ENCODE assay signal across 20 mouse cellular contexts in the genomic region with DNA sequence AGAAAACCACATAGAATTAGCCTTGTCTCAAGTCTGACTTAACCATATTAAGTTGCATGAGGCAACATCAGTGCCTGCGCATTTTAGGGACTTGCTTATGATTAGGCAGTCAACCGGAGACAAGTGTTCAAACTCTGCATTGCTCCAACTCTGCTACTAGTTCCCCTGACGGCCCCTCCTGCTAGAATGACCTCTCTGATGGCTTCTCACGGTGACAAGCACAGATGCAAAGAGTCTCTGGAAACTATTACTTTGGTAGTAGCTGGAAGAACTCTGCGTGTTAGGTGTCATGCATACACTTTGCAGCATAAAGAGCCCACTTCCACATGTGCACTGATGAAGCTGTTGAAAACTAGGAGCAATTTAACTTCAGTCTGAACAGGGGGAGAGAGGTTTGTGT.
A peak's percentile ranks its signal among the peaks of the same experiment; 100 is the strongest.
DNase-seq lines count a peak whose midpoint lies in the region; ATAC-seq lines count a peak whose summit lies in the region.
"Had no signal": no experiment of that assay in that cellular context is flagged by ENCODE, and none has a peak within 500 bp of the region (broad histone marks: within the 10 kb centered on the region; RNA-seq: fewer than 3 reads in every experiment).

No protein-coding gene starts in this region.

- H3K27ac ChIP-seq in embryonic facial prominence, embryonic 13.5 days: peak overlapping the region; percentile 33; the same call in 1 of the 2 replicates
- H3K27ac ChIP-seq: embryonic facial prominence, embryonic 12.5 days; forebrain, embryonic 13.5 days; gastrocnemius, adult 2 months; hindbrain, embryonic 12.5 days had no signal

- no peaks in the 10 kb centered on the region for H3K27me3 ChIP-seq in embryonic facial prominence, embryonic 13.5 days
- H3K27me3 ChIP-seq: CH12.LX; embryonic facial prominence, embryonic 12.5 days; forebrain, embryonic 13.5 days; heart, embryonic 12.5 days; hindbrain, embryonic 12.5 days; Patski had no signal

- no peak overlapping the region for H3K9ac ChIP-seq in embryonic facial prominence, embryonic 13.5 days
- H3K9ac ChIP-seq: embryonic facial prominence, embryonic 12.5 days; forebrain, embryonic 13.5 days; heart, embryonic 12.5 days; hindbrain, embryonic 12.5 days had no signal

- H3K9me3 ChIP-seq in embryonic facial prominence, embryonic 13.5 days: no peaks in the 10 kb centered on the region
- H3K9me3 ChIP-seq: embryonic facial prominence, embryonic 12.5 days; forebrain, embryonic 13.5 days; heart, embryonic 12.5 days; hindbrain, embryonic 12.5 days had no signal

- H3K4me3 ChIP-seq in embryonic facial prominence, embryonic 13.5 days: no peak overlapping the region
- H3K4me3 ChIP-seq: embryonic facial prominence, embryonic 12.5 days; forebrain, embryonic 13.5 days; gastrocnemius, adult 2 months; heart, embryonic 12.5 days; hindbrain, embryonic 12.5 days had no signal

- H3K4me1 ChIP-seq in embryonic facial prominence, embryonic 13.5 days: peaks cover 5% of the 10 kb centered on the region; the same call in 1 of the 2 replicates
- H3K4me1 ChIP-seq: forebrain, embryonic 13.5 days; heart, embryonic 12.5 days; hindbrain, embryonic 12.5 days had no signal

- H3K4me2 ChIP-seq in embryonic facial prominence, embryonic 13.5 days: no peak overlapping the region
- H3K4me2 ChIP-seq: embryonic facial prominence, embryonic 12.5 days; forebrain, embryonic 13.5 days; heart, embryonic 12.5 days; hindbrain, embryonic 12.5 days had no signal

- no peak for ATAC-seq in embryonic facial prominence, embryonic 13.5 days (ENCODE audit: insufficient number of reproducible peaks, insufficient read depth, low FRiP score, low TSS enrichment, low read depth)
- ATAC-seq: activated CD4-positive, CD25-positive, alpha-beta regulatory T cell, adult 4 months; forebrain, embryonic 13.5 days; hindbrain, embryonic 16.5 days; inflammation-experienced regulatory T-cells, adult 6 months; Patski had no signal

- 18% methylated on average over 5 of the region's 5 CpGs for WGBS in embryonic facial prominence, embryonic 13.5 days

- DNase-seq in embryo, embryonic 10 days (ENCODE audit: low spot score): peak; percentile 36
- DNase-seq in embryo, embryonic 11 days: peak; percentile 35
- peak; percentile 6 for DNase-seq in retina, postnatal 1 day
- no peak for DNase-seq in testis, postnatal 14 days (ENCODE audit: low spot score)
- DNase-seq in right cerebral cortex, postnatal 36 days (ENCODE audit: low spot score in 2 of 2): no peak
- DNase-seq: adrenal gland, postnatal 25 days; cerebellum, adult 18-20 months; cerebellum, adult 9-11 months; gastrocnemius, adult 2 months; gastrocnemius, postnatal 25 days had no signal

- no peaks in the 10 kb centered on the region for H3K36me3 ChIP-seq in embryonic facial prominence, embryonic 13.5 days
- H3K36me3 ChIP-seq: embryonic facial prominence, embryonic 12.5 days; heart, embryonic 12.5 days; hindbrain, embryonic 12.5 days had no signal

Comparison
In these comparisons a context has a peak if more than half of its experiments do, and no peak if none do; other contexts are left out.
1. DNase-seq: peak in embryo, embryonic 10 days (single experiment), embryo, embryonic 11 days (single experiment) and retina, postnatal 1 day (single experiment); none in testis, postnatal 14 days (single experiment) and right cerebral cortex, postnatal 36 days (0 of 2).